Mouse (Mus musculus) hindbrain, embryonic 11.5 days (tissue): ENCODE measurements around the gene Fam167b. TPM values are rescaled to one million over a fixed set of nuclear protein-coding genes. Genes with fewer than 3 reads are reported as not detected.
"Not testable (repeated sequence)": the region's sequence is repeated elsewhere in the genome, so short reads cannot be mapped to it uniquely, and the experiment has no call there.

Source experiments
- ATAC-seq: fragments of 200-750 bp; cut with Nextera tagmentation; 2 replicates; pipeline ENCODE4 v1.8.0; 2017; ENCODE audit warnings: mild to moderate bottlenecking, moderate TSS enrichment, moderate library complexity; ENCODE audit not compliant: low FRiP score
- DNase-seq: peaks from one replicate; pipeline ENCODE4 v3.0.0-alpha.2; 2015; ENCODE audit warnings: low spot score
- H3K27ac ChIP-seq: fragments of 300-500 bp; sonication (generic); 2 replicates; pipeline ENCODE4 v1.5.1; 2014; ENCODE audit warnings: mild to moderate bottlenecking, low read depth, low read length
- H3K27me3 ChIP-seq: fragments of 300-500 bp; sonication (generic); 2 replicates; pipeline ENCODE4 v1.6.1; 2014; ENCODE audit warnings: mild to moderate bottlenecking, low read length, moderate library complexity, mixed read lengths; ENCODE audit not compliant: control insufficient read depth, insufficient read depth
- H3K36me3 ChIP-seq: fragments of 300-500 bp; sonication (generic); 2 replicates; pipeline ENCODE4 v1.6.1; 2014; ENCODE audit warnings: mild to moderate bottlenecking, low read length, moderate library complexity, mixed read lengths; ENCODE audit not compliant: control insufficient read depth, insufficient read depth
- H3K4me1 ChIP-seq: fragments of 300-500 bp; sonication (generic); replicated peaks from 2 replicates; pipeline ENCODE4 v1.6.1; 2014; ENCODE audit warnings: low read length, mixed read lengths; ENCODE audit not compliant: control insufficient read depth, insufficient read depth
- H3K4me2 ChIP-seq: fragments of 300-500 bp; sonication (generic); replicated peaks from 2 replicates; pipeline ENCODE4 v1.6.1; 2014; ENCODE audit warnings: mild to moderate bottlenecking, low read depth, low read length
- H3K4me3 ChIP-seq: fragments of 300-500 bp; sonication (generic); 2 replicates; pipeline ENCODE4 v1.5.1; 2014; ENCODE audit warnings: low read depth, low read length
- H3K9ac ChIP-seq: fragments of 300-500 bp; sonication (generic); 2 replicates; pipeline ENCODE4 v1.6.1; 2014; ENCODE audit warnings: low read depth, low read length
- H3K9me3 ChIP-seq: fragments of 300-500 bp; sonication (generic); 2 replicates; pipeline ENCODE4 v1.6.1; 2016; ENCODE audit warnings: low read length; ENCODE audit not compliant: control insufficient read depth
- WGBS: fragments of 180-500 bp; shearing (Covaris S2); extraction: QIAGEN DNeasy Blood & Tissue Kit; methylation state at CpG from one replicate; pipeline ENCODE4 v1.1.7; 2014; 5-methylcytosine and 5-hydroxymethylcytosine counted together
- polyA plus RNA-seq: library from polyadenylated mRNA; unstranded; fragments of >200 nt; fragmentation: Nextera tagmentation; extraction: Ambion mirVana; gene quantifications from 2 replicates; pipeline ENCODE4 v1.2.1, GENCODE M21; 2014

Gene Fam167b
- polyA plus RNA-seq, 1 experiment from 2014 or later: 1.0 TPM

- DNase-seq (no peak), ATAC-seq (no peak)
- 84% methylated on average over 4 of the region's 4 CpGs for WGBS
- H3K9ac ChIP-seq: no peak overlapping the region
- no peaks in the 10 kb centered on the region; the same call in none of the 2 replicates for H3K4me1 ChIP-seq
- no peaks in the 10 kb centered on the region for H3K27me3 ChIP-seq
- no peak overlapping the region for H3K27ac ChIP-seq
- H3K4me2 ChIP-seq: no peak overlapping the region
- no peaks in the 10 kb centered on the region for H3K36me3 ChIP-seq
- H3K9me3 ChIP-seq: no peaks in the 10 kb centered on the region
- no peak overlapping the region for H3K4me3 ChIP-seq
These were observed 34.2 kb downstream of the Fam167b start for GRCm38 (mm10) chr4:129544106-129544505.

- Histone ChIP-seq H3K9ac (peak within 1 kb of the TSS; percentile 91), H3K36me3 (no peaks in the 10 kb centered on the region), H3K27me3 (no peaks in the 10 kb centered on the region), H3K4me3 (peak within 1 kb of the TSS; percentile 90), H3K27ac (peak within 1 kb of the TSS; percentile 62), H3K9me3 (no peaks in the 10 kb centered on the region), H3K4me1 (no peaks in the 10 kb centered on the region; the same call in none of the 2 replicates), H3K4me2 (peak within 1 kb of the TSS; percentile 71)
- ATAC-seq (peak; percentile 99), DNase-seq (peak; percentile 99)
- WGBS: under 1% methylated on average over 37 of the region's 46 CpGs
These were observed 35.7 kb downstream of the Fam167b start, which contains the start of gene Hdac1 for GRCm38 (mm10) chr4:129542592-129543141. TSS of gene Hdac1 (minus strand) at chr4:129542713.

GRCm38 (mm10) chr4:129541868-129542591 lies 36.3 kb downstream of the Fam167b start:
- Histone ChIP-seq H3K36me3 (no peaks in the 10 kb centered on the region), H3K9ac (peak overlapping the region; percentile 91), H3K4me1 (no peaks in the 10 kb centered on the region; the same call in none of the 2 replicates), H3K4me3 (peak overlapping the region; percentile 90), H3K27ac (peak overlapping the region; percentile 62), H3K27me3 (no peaks in the 10 kb centered on the region), H3K4me2 (peak overlapping the region; percentile 71), H3K9me3 (no peaks in the 10 kb centered on the region)
- ATAC-seq: peak; percentile 75
- WGBS: under 1% methylated on average over 30 of the region's 30 CpGs
- DNase-seq: peak; percentile 49

- Histone ChIP-seq H3K36me3 (no peaks in the 10 kb centered on the region), H3K4me1 (no peaks in the 10 kb centered on the region; the same call in none of the 2 replicates), H3K9me3 (no peaks in the 10 kb centered on the region), H3K27me3 (no peaks in the 10 kb centered on the region), H3K9ac (no peak overlapping the region), H3K27ac (no peak overlapping the region), H3K4me3 (no peak overlapping the region), H3K4me2 (no peak overlapping the region)
- 89% methylated on average over 6 of the region's 6 CpGs for WGBS
- ATAC-seq (no peak), DNase-seq (no peak)
These were observed 38.3 kb downstream of the Fam167b start for GRCm38 (mm10) chr4:129540012-129540411.

GRCm38 (mm10) chr4:129528901-129529300 lies 49.4 kb downstream of the Fam167b start:
- not testable (repeated sequence) for H3K4me2 ChIP-seq, H3K9ac ChIP-seq, H3K4me3 ChIP-seq, H3K27me3 ChIP-seq, ATAC-seq, H3K27ac ChIP-seq, H3K9me3 ChIP-seq, H3K4me1 ChIP-seq, DNase-seq
- WGBS: 90% methylated on average over 5 of the region's 6 CpGs
- H3K36me3 ChIP-seq: peaks cover 24% of the 10 kb centered on the region

Other genes starting within 250 kb of the Fam167b start
- gene Rbbp4, start 243.2 kb downstream of the Fam167b start, polyA plus RNA-seq: 505 and 518 TPM in 2 replicates
- gene Zbtb8os, start 242.9 kb downstream of the Fam167b start, polyA plus RNA-seq: 42.7 and 45.2 TPM in 2 replicates
- gene Zbtb8a, start 200.4 kb downstream of the Fam167b start, polyA plus RNA-seq: 8.1 and 11.5 TPM in 2 replicates
- 2.5 and 2.8 TPM in 2 replicates for gene Zbtb8b, start 137.7 kb downstream of the Fam167b start, polyA plus RNA-seq
- 25.6 and 26.3 TPM in 2 replicates for gene Bsdc1, start 117.0 kb downstream of the Fam167b start, polyA plus RNA-seq
- gene Tssk3, start 87.5 kb downstream of the Fam167b start, polyA plus RNA-seq: not detected in 2 replicates
- gene Fam229a, start 87.4 kb downstream of the Fam167b start, polyA plus RNA-seq: not detected in 2 replicates
- 1,707 and 1,864 TPM in 2 replicates for gene Marcksl1, start 65.0 kb downstream of the Fam167b start, polyA plus RNA-seq
- gene Hdac1, start 35.8 kb downstream of the Fam167b start, polyA plus RNA-seq: 206 and 220 TPM in 2 replicates
- gene Lck, start 4.9 kb downstream of the Fam167b start, polyA plus RNA-seq: 5.6 and 5.8 TPM in 2 replicates
- gene Eif3i, start 22.1 kb upstream of the Fam167b start, polyA plus RNA-seq: 274 TPM in 2 replicates
- gene Tmem234, start 22.1 kb upstream of the Fam167b start, polyA plus RNA-seq: 177 and 195 TPM in 2 replicates
- gene Dcdc2b, start 35.7 kb upstream of the Fam167b start, polyA plus RNA-seq: 1.6 and 2.7 TPM in 2 replicates
- gene Iqcc, start 40.5 kb upstream of the Fam167b start, polyA plus RNA-seq: 25.3 and 25.7 TPM in 2 replicates
- 77.7 and 79.6 TPM in 2 replicates for gene Ccdc28b, start 45.4 kb upstream of the Fam167b start, polyA plus RNA-seq
- 96.3 and 101 TPM in 2 replicates for gene Txlna, start 62.5 kb upstream of the Fam167b start, polyA plus RNA-seq
- 13.9 and 15.2 TPM in 2 replicates for gene Kpna6, start 94.2 kb upstream of the Fam167b start, polyA plus RNA-seq
- gene Tmem39b, start 118.3 kb upstream of the Fam167b start, polyA plus RNA-seq: 27.7 and 30.9 TPM in 2 replicates
- 158 and 183 TPM in 2 replicates for gene Khdrbs1, start 163.8 kb upstream of the Fam167b start, polyA plus RNA-seq
- 307 and 318 TPM in 2 replicates for gene Ptp4a2, start 232.7 kb upstream of the Fam167b start, polyA plus RNA-seq